Mouse (Mus musculus): ENCODE data around the gene Nav3. TPM values are rescaled to one million over a fixed set of nuclear protein-coding genes. Genes with fewer than 3 reads are reported as not detected.

The Nav3 gene
- polyA plus RNA-seq, 2 experiments = 0.06 to 0.07 TPM

GRCm38 (mm10) chr10:109866063-109866462 lies 589.9 kb downstream of the Nav3 start:
- H3K9me3 ChIP-seq (ENCODE audit: control insufficient read depth, low read length) = no peaks in the 10 kb centered on the region
- no peaks in the 10 kb centered on the region for H3K36me3 ChIP-seq (replicated peaks; ENCODE audit: control insufficient read depth, insufficient read depth, low read depth)
- no peak overlapping the region for H3K9ac ChIP-seq (replicated peaks)
- no peak for ATAC-seq (ENCODE audit: insufficient read depth)
- H3K4me3 ChIP-seq (ENCODE audit: insufficient read depth in 1 of 2, low read depth in 2 of 2, low read length in 2 of 2) = no peak overlapping the region
- no peak overlapping the region for H3K4me2 ChIP-seq (ENCODE audit: low read depth)
- no peak overlapping the region for H3K27ac ChIP-seq
- 68% methylated on average over 2 of the region's 2 CpGs for WGBS (ENCODE audit: insufficient replicate concordance)
- no peak for DNase-seq (ENCODE audit: low read depth in 3 of 3, low spot score in 3 of 3)
- no peaks in the 10 kb centered on the region for H3K27me3 ChIP-seq (ENCODE audit: control insufficient read depth, insufficient read depth, low read length)
- no peak for TF ChIP-seq EP300 (IDR thresholded peaks at IDR 0.05; ENCODE audit: low read depth)
- TF ChIP-seq CTCF (IDR thresholded peaks at IDR 0.05; ENCODE audit: low read depth) = no peak
- H3K4me1 ChIP-seq (replicated peaks; ENCODE audit: control insufficient read depth in 2 of 2, insufficient read depth in 2 of 2, low read length in 1 of 2) = no peaks in the 10 kb centered on the region

- DNase-seq (ENCODE audit: low read depth in 3 of 3, low spot score in 3 of 3) (no peak), ATAC-seq (ENCODE audit: insufficient read depth) (no peak)
- Histone ChIP-seq H3K9ac (replicated peaks) (no peak overlapping the region), H3K4me2 (ENCODE audit: low read depth) (no peak overlapping the region), H3K36me3 (replicated peaks; ENCODE audit: control insufficient read depth, insufficient read depth, low read depth) (no peaks in the 10 kb centered on the region), H3K4me3 (ENCODE audit: insufficient read depth in 1 of 2, low read depth in 2 of 2, low read length in 2 of 2) (no peak overlapping the region), H3K9me3 (ENCODE audit: control insufficient read depth, low read length) (no peaks in the 10 kb centered on the region), H3K27me3 (ENCODE audit: control insufficient read depth, insufficient read depth, low read length) (no peaks in the 10 kb centered on the region), H3K4me1 (replicated peaks; ENCODE audit: control insufficient read depth in 2 of 2, insufficient read depth in 2 of 2, low read length in 1 of 2) (no peaks in the 10 kb centered on the region), H3K27ac (no peak overlapping the region)
- TF ChIP-seq EP300 (IDR thresholded peaks at IDR 0.05; ENCODE audit: low read depth) (no peak), CTCF (IDR thresholded peaks at IDR 0.05; ENCODE audit: low read depth) (no peak)
- WGBS (ENCODE audit: insufficient replicate concordance) = 32% methylated on average over 2 of the region's 2 CpGs
These were observed 590.6 kb downstream of the Nav3 start for GRCm38 (mm10) chr10:109865391-109865790.

DNA sequence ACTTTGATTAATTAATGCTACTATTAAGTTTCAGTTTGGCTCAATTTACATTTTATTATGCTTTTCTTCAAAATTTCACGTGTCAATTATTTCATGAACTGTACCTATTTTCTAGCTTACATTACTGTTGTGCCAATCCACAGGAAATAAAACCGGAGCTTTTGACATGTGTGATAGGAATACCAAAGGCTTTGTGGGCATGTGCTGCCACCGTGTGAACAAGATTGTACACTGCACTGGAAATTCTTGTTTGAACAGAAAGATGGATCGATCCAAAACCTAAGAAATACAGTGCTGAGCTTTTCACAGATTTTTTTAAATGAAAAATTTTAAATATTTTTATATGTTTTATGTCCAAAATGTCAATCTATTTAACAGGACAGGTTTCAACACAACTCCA lies 591.3 kb downstream of the Nav3 start:
- no peak for ATAC-seq (ENCODE audit: insufficient read depth)
- 22% methylated on average over 4 of the region's 4 CpGs for WGBS (ENCODE audit: insufficient replicate concordance)

GRCm38 (mm10) chr10:109861275-109861674 lies 594.7 kb downstream of the Nav3 start:
- Histone ChIP-seq H3K9me3 (ENCODE audit: control insufficient read depth, low read length) (no peaks in the 10 kb centered on the region), H3K27ac (no peak overlapping the region), H3K36me3 (replicated peaks; ENCODE audit: control insufficient read depth, insufficient read depth, low read depth) (no peaks in the 10 kb centered on the region), H3K4me2 (ENCODE audit: low read depth) (no peak overlapping the region), H3K9ac (replicated peaks) (no peak overlapping the region), H3K4me3 (ENCODE audit: insufficient read depth in 1 of 2, low read depth in 2 of 2, low read length in 2 of 2) (no peak overlapping the region), H3K4me1 (replicated peaks; ENCODE audit: control insufficient read depth in 2 of 2, insufficient read depth in 2 of 2, low read length in 1 of 2) (no peaks in the 10 kb centered on the region), H3K27me3 (ENCODE audit: control insufficient read depth, insufficient read depth, low read length) (no peaks in the 10 kb centered on the region)
- DNase-seq (ENCODE audit: low read depth in 3 of 3, low spot score in 3 of 3) = no peak
- ATAC-seq (ENCODE audit: insufficient read depth) = no peak
- 45% methylated on average over 2 of the region's 2 CpGs for WGBS (ENCODE audit: insufficient replicate concordance)
- TF ChIP-seq EP300 (IDR thresholded peaks at IDR 0.05; ENCODE audit: low read depth) (no peak), CTCF (IDR thresholded peaks at IDR 0.05; ENCODE audit: low read depth) (peak; percentile 31; the same call in 1 of the 2 replicates)

More for the DNA sequence above, 591.3 kb downstream of the Nav3 start:
- DNase-seq (ENCODE audit: low read depth in 3 of 3, low spot score in 3 of 3) = no peak
- no peak for TF ChIP-seq EP300 (IDR thresholded peaks at IDR 0.05; ENCODE audit: low read depth)
- no peaks in the 10 kb centered on the region for H3K27me3 ChIP-seq (ENCODE audit: control insufficient read depth, insufficient read depth, low read length)
- no peaks in the 10 kb centered on the region for H3K36me3 ChIP-seq (replicated peaks; ENCODE audit: control insufficient read depth, insufficient read depth, low read depth)
- H3K4me1 ChIP-seq (replicated peaks; ENCODE audit: control insufficient read depth in 2 of 2, insufficient read depth in 2 of 2, low read length in 1 of 2) = no peaks in the 10 kb centered on the region
- H3K9ac ChIP-seq (replicated peaks) = no peak overlapping the region
- no peak overlapping the region for H3K27ac ChIP-seq
- no peak overlapping the region for H3K4me3 ChIP-seq (ENCODE audit: insufficient read depth in 1 of 2, low read depth in 2 of 2, low read length in 2 of 2)
- H3K4me2 ChIP-seq (ENCODE audit: low read depth) = no peak overlapping the region
- no peaks in the 10 kb centered on the region for H3K9me3 ChIP-seq (ENCODE audit: control insufficient read depth, low read length)

DNA sequence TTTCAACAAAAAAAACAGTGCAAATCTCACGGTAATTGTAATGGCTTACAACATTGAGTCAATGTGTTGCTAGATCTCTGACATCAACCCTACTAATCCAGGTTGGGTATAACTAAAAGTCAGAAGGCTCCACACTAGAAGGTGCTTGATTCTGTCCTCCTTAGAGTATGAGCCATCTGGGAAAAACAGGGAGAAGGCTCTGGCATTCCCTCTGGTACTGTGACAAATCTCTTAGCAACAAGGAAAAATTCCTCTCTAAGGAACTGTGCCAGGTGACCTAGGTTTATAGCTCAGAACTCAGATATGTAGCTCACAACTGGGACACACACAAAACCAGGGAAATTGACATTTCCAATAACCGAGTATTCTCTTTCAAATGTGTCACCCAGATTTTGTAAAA lies 597.4 kb downstream of the Nav3 start:
- Histone ChIP-seq H3K27me3 (ENCODE audit: control insufficient read depth, insufficient read depth, low read length) (no peaks in the 10 kb centered on the region), H3K27ac (no peak overlapping the region), H3K4me1 (replicated peaks; ENCODE audit: control insufficient read depth in 2 of 2, insufficient read depth in 2 of 2, low read length in 1 of 2) (no peaks in the 10 kb centered on the region), H3K4me2 (ENCODE audit: low read depth) (no peak overlapping the region), H3K36me3 (replicated peaks; ENCODE audit: control insufficient read depth, insufficient read depth, low read depth) (no peaks in the 10 kb centered on the region), H3K4me3 (ENCODE audit: insufficient read depth in 1 of 2, low read depth in 2 of 2, low read length in 2 of 2) (no peak overlapping the region), H3K9ac (replicated peaks) (no peak overlapping the region), H3K9me3 (ENCODE audit: control insufficient read depth, low read length) (no peaks in the 10 kb centered on the region)
- 71% methylated on average over 2 of the region's 2 CpGs for WGBS (ENCODE audit: insufficient replicate concordance)
- TF ChIP-seq CTCF (IDR thresholded peaks at IDR 0.05; ENCODE audit: low read depth) (no peak), EP300 (IDR thresholded peaks at IDR 0.05; ENCODE audit: low read depth) (no peak)
- DNase-seq (ENCODE audit: low read depth in 3 of 3, low spot score in 3 of 3) (no peak), ATAC-seq (ENCODE audit: insufficient read depth) (no peak)
